Mouse (Mus musculus): ENCODE measurements around the gene Slc20a1. TPM values are rescaled to one million over a fixed set of nuclear protein-coding genes. Genes with fewer than 3 reads are reported as not detected.

Slc20a1 gene
- total RNA-seq, 1 experiment: 309 TPM

GRCm38 (mm10) chr2:129256006-129256405, 57.4 kb downstream of the Slc20a1 start:
- H3K9ac ChIP-seq (ENCODE audit: insufficient read depth, low read depth, low read length, poor library complexity, severe bottlenecking): no peak overlapping the region
- H3K9me3 ChIP-seq (ENCODE audit: control insufficient read depth, insufficient read depth, low read depth, low read length): no peaks in the 10 kb centered on the region
- no peaks in the 10 kb centered on the region for H3K36me3 ChIP-seq (ENCODE audit: control insufficient read depth, insufficient read depth, low read length, poor library complexity, severe bottlenecking)
- DNase-seq (ENCODE audit: low read depth, low spot score): no peak
- TF ChIP-seq CHD2 (IDR thresholded peaks at IDR 0.05; ENCODE audit: low read depth, low read length): no peak
- no peak for TF ChIP-seq ZC3H11A (IDR thresholded peaks at IDR 0.05; ENCODE audit: borderline replicate concordance, low read depth, low read length)
- no peak for TF ChIP-seq HCFC1 (IDR thresholded peaks at IDR 0.05; ENCODE audit: borderline replicate concordance, insufficient read depth, low read length)
- no peak for TF ChIP-seq ZNF384 (IDR thresholded peaks at IDR 0.05; ENCODE audit: low read depth, low read length)
- TF ChIP-seq MAFK (IDR thresholded peaks at IDR 0.05; ENCODE audit: insufficient read depth, low read depth, low read length): no peak
- H3K4me1 ChIP-seq (ENCODE audit: control insufficient read depth in 2 of 2, insufficient read depth in 2 of 2, low read length in 2 of 2, poor library complexity in 1 of 2): peaks cover 0 to 27% of the 10 kb centered on the region in 2 experiments; a peak in 2 of 4 replicates
- no peak overlapping the region for H3K27ac ChIP-seq (ENCODE audit: insufficient read depth, low read depth, low read length, poor library complexity, severe bottlenecking)
- in situ Hi-C loops (cut with MboI; ENCODE audit: low sequenced_read_pairs in 2 of 2, unreplicated experiment in 2 of 2): loop anchor here in 1 of 2 experiments (10.0 kb wide), 1 partner anchor 81 kb away; no protein-coding TSS in a partner anchor
- no peak overlapping the region for H3K4me3 ChIP-seq (ENCODE audit: insufficient read depth in 1 of 2, low read depth in 1 of 2, low read length in 2 of 2, poor library complexity in 1 of 2, severe bottlenecking in 1 of 2)

- TF ChIP-seq ZC3H11A (IDR thresholded peaks at IDR 0.05; ENCODE audit: borderline replicate concordance, low read depth, low read length) (no peak), HCFC1 (IDR thresholded peaks at IDR 0.05; ENCODE audit: borderline replicate concordance, insufficient read depth, low read length) (no peak), ZNF384 (IDR thresholded peaks at IDR 0.05; ENCODE audit: low read depth, low read length) (no peak), MAFK (IDR thresholded peaks at IDR 0.05; ENCODE audit: insufficient read depth, low read depth, low read length) (no peak), CHD2 (IDR thresholded peaks at IDR 0.05; ENCODE audit: low read depth, low read length) (no peak)
- in situ Hi-C loops (cut with MboI; ENCODE audit: low sequenced_read_pairs in 2 of 2, unreplicated experiment in 2 of 2): loop anchor here in 1 of 2 experiments (10.0 kb wide), 1 partner anchor 83 kb away; no protein-coding TSS in a partner anchor
- Histone ChIP-seq H3K36me3 (ENCODE audit: control insufficient read depth, insufficient read depth, low read length, poor library complexity, severe bottlenecking) (no peaks in the 10 kb centered on the region), H3K4me3 (ENCODE audit: insufficient read depth in 1 of 2, low read depth in 1 of 2, low read length in 2 of 2, poor library complexity in 1 of 2, severe bottlenecking in 1 of 2) (no peak overlapping the region), H3K4me1 (ENCODE audit: control insufficient read depth in 2 of 2, insufficient read depth in 2 of 2, low read length in 2 of 2, poor library complexity in 1 of 2) (peaks cover 0 to 14% of the 10 kb centered on the region in 2 experiments; a peak in 1 of 4 replicates), H3K9me3 (ENCODE audit: control insufficient read depth, insufficient read depth, low read depth, low read length) (no peaks in the 10 kb centered on the region), H3K27ac (ENCODE audit: insufficient read depth, low read depth, low read length, poor library complexity, severe bottlenecking) (no peak overlapping the region), H3K9ac (ENCODE audit: insufficient read depth, low read depth, low read length, poor library complexity, severe bottlenecking) (no peak overlapping the region)
- no peak for DNase-seq (ENCODE audit: low read depth, low spot score)
These were observed 59.5 kb downstream of the Slc20a1 start for GRCm38 (mm10) chr2:129258056-129258455.

DNA sequence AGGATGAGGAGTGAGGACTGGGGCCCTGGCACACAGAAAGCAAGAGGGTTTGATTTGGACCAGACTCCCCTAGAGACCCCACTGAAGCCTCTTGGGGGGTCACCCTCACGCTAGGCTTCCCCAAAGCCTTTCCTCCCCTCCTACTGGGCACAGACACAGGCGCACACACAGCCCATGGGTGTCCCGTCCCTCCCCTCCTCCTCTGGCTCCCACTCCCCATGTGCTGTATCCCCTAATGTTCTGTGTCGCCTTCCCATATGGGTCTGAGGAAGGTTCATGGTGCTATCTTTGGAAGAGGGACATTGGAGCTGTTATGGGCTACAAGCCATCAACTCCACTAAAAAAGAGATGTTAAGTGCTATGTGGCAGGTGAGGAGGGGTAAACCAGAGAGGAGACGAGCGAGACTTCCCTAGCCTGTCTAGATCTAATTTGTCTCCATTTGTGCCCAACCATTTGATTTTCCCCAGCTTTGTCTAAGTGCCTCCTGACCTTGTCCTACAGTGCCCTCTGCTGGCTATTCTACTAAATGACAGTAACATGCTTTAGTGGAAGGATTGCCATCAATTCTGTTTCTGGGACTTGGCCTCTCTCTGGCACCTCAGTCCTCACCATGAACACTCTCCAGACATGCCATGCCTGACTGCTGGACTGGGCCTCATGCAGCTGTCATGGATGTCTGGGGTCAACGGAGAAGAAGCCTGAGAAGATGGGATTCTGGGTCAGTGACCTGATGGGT, 60.1 kb downstream of the Slc20a1 start:
- no peak overlapping the region for H3K9ac ChIP-seq (ENCODE audit: insufficient read depth, low read depth, low read length, poor library complexity, severe bottlenecking)
- no peak for TF ChIP-seq MAFK (IDR thresholded peaks at IDR 0.05; ENCODE audit: insufficient read depth, low read depth, low read length)
- no peak for TF ChIP-seq HCFC1 (IDR thresholded peaks at IDR 0.05; ENCODE audit: borderline replicate concordance, insufficient read depth, low read length)
- no peak for TF ChIP-seq CHD2 (IDR thresholded peaks at IDR 0.05; ENCODE audit: low read depth, low read length)
- peak; percentile 99 for TF ChIP-seq ZC3H11A (IDR thresholded peaks at IDR 0.05; ENCODE audit: borderline replicate concordance, low read depth, low read length)
- TF ChIP-seq ZNF384 (IDR thresholded peaks at IDR 0.05; ENCODE audit: low read depth, low read length): no peak
- H3K36me3 ChIP-seq (ENCODE audit: control insufficient read depth, insufficient read depth, low read length, poor library complexity, severe bottlenecking): no peaks in the 10 kb centered on the region
- H3K4me1 ChIP-seq (ENCODE audit: control insufficient read depth in 2 of 2, insufficient read depth in 2 of 2, low read length in 2 of 2, poor library complexity in 1 of 2): peaks cover 0 to 12% of the 10 kb centered on the region in 2 experiments; a peak in 1 of 4 replicates
- in situ Hi-C loops (cut with MboI; ENCODE audit: low sequenced_read_pairs in 2 of 2, unreplicated experiment in 2 of 2): loop anchor here in 1 of 2 experiments (10.0 kb wide), 1 partner anchor 84 kb away; no protein-coding TSS in a partner anchor
- H3K9me3 ChIP-seq (ENCODE audit: control insufficient read depth, insufficient read depth, low read depth, low read length): no peaks in the 10 kb centered on the region
- DNase-seq (ENCODE audit: low read depth, low spot score): peak; percentile 79
- H3K27ac ChIP-seq (ENCODE audit: insufficient read depth, low read depth, low read length, poor library complexity, severe bottlenecking): no peak overlapping the region
- H3K4me3 ChIP-seq (ENCODE audit: insufficient read depth in 1 of 2, low read depth in 1 of 2, low read length in 2 of 2, poor library complexity in 1 of 2, severe bottlenecking in 1 of 2): no peak overlapping the region

DNA sequence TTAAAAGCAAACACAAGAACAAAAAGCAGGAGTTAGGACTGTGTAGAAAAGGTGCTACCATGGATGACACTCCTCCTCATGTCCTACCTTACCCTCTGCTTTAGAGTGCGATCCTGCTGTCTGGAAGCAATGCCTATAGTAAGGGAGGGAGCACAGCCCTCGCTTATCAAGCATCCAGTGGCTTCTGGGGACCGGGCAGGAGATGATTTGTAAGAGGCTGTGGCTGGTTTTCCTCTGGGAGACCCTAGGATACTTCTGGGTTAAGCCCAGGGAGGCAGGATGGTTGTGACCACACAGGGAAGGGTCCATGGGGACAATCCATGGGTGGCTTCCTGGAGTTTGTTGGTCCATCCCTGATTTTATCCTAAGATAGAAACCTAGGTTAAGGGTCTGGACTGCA, 62.1 kb downstream of the Slc20a1 start:
- DNase-seq (ENCODE audit: low read depth, low spot score): no peak
- H3K27ac ChIP-seq (ENCODE audit: insufficient read depth, low read depth, low read length, poor library complexity, severe bottlenecking): no peak overlapping the region
- no peaks in the 10 kb centered on the region for H3K36me3 ChIP-seq (ENCODE audit: control insufficient read depth, insufficient read depth, low read length, poor library complexity, severe bottlenecking)
- no peak overlapping the region for H3K4me3 ChIP-seq (ENCODE audit: insufficient read depth in 1 of 2, low read depth in 1 of 2, low read length in 2 of 2, poor library complexity in 1 of 2, severe bottlenecking in 1 of 2)
- H3K4me1 ChIP-seq (ENCODE audit: control insufficient read depth in 2 of 2, insufficient read depth in 2 of 2, low read length in 2 of 2, poor library complexity in 1 of 2): peaks cover 0 to 12% of the 10 kb centered on the region in 2 experiments; a peak in 1 of 4 replicates
- in situ Hi-C loops (cut with MboI; ENCODE audit: low sequenced_read_pairs in 2 of 2, unreplicated experiment in 2 of 2): no loop called here
- no peaks in the 10 kb centered on the region for H3K9me3 ChIP-seq (ENCODE audit: control insufficient read depth, insufficient read depth, low read depth, low read length)
- TF ChIP-seq ZC3H11A (IDR thresholded peaks at IDR 0.05; ENCODE audit: borderline replicate concordance, low read depth, low read length) (no peak), CHD2 (IDR thresholded peaks at IDR 0.05; ENCODE audit: low read depth, low read length) (no peak), HCFC1 (IDR thresholded peaks at IDR 0.05; ENCODE audit: borderline replicate concordance, insufficient read depth, low read length) (no peak), ZNF384 (IDR thresholded peaks at IDR 0.05; ENCODE audit: low read depth, low read length) (no peak), MAFK (IDR thresholded peaks at IDR 0.05; ENCODE audit: insufficient read depth, low read depth, low read length) (no peak)
- no peak overlapping the region for H3K9ac ChIP-seq (ENCODE audit: insufficient read depth, low read depth, low read length, poor library complexity, severe bottlenecking)

Other genes with a start within 250 kb of the Slc20a1 start
- 0.98 and 1.9 TPM in 2 replicates for gene Zc3h6, start 231.4 kb upstream of the Slc20a1 start, total RNA-seq (2012; rRNA removed)
- gene Gm10762, start 231.0 kb upstream of the Slc20a1 start, total RNA-seq (2012; rRNA removed): 7.3 and 9.2 TPM in 2 replicates
- 0.11 and 0.13 TPM in 2 replicates for gene Vinac1, start 150.6 kb upstream of the Slc20a1 start, total RNA-seq (2012; rRNA removed)
- gene Ttl, start 132.8 kb upstream of the Slc20a1 start, total RNA-seq (2012; rRNA removed): 10.4 and 12.4 TPM in 2 replicates
- gene Polr1b, start 97.8 kb upstream of the Slc20a1 start, total RNA-seq (2012; rRNA removed): 100 and 120 TPM in 2 replicates
- 37.0 and 38.8 TPM in 2 replicates for gene Chchd5, start 69.1 kb upstream of the Slc20a1 start, total RNA-seq (2012; rRNA removed)
- 14.7 and 15.8 TPM in 2 replicates for gene Ckap2l, start 98.4 kb downstream of the Slc20a1 start, total RNA-seq (2012; rRNA removed)
- not detected in 2 replicates for gene Il1a, start 111.2 kb downstream of the Slc20a1 start, total RNA-seq (2012; rRNA removed)
- gene Il1b, start 172.4 kb downstream of the Slc20a1 start, total RNA-seq (2012; rRNA removed): not detected in 2 replicates

Data from ES-E14 (cell line).